Mouse (Mus musculus) erythroblast, embryonic 14.5 days (primary cell): Measurements from ENCODE around the gene Strap.

Source experiments
- GATA1 ChIP-seq: IDR thresholded peaks from 2 replicates; pipeline ENCODE4 v1.6.1; 2012; ENCODE audit warnings: low read length, inconsistent platforms, mixed read lengths
- TAL1 ChIP-seq: IDR thresholded peaks from 3 replicates; pipeline ENCODE4 v1.6.1; 2012; ENCODE audit warnings: low read length, inconsistent platforms, mixed read lengths

- TF ChIP-seq TAL1 (no peak), GATA1 (no peak)
Measured at GRCm38 (mm10) chr6:137789658-137790057, 54.8 kb downstream of the Strap start.
